Mouse (Mus musculus) MEL (cell line): ENCODE results near the gene Colq. TPM values are rescaled to one million over a fixed set of nuclear protein-coding genes. Genes with fewer than 3 reads are reported as not detected.

ENCODE experiments used
- DNase-seq: peaks from one replicate; pipeline ENCODE4 v3.0.0; 2011; ENCODE audit warnings: low read depth, low spot score
- H3K27ac ChIP-seq: 2 replicates; pipeline ENCODE4 v1.5.1; 2012; ENCODE audit warnings: low read depth, mild to moderate bottlenecking, control low read depth, low read length, moderate library complexity; ENCODE audit not compliant: control insufficient read depth
- H3K27me3 ChIP-seq, 2 experiments: fragments of 150-350 bp in 1 of 2; sonication (generic) in 1 of 2; 2 replicates each; pipeline ENCODE4 v1.6.1; 2012; ENCODE audit warnings: low read length in 2 of 2, mild to moderate bottlenecking in 2 of 2, improper control_type of control experiment in 1 of 2, moderate library complexity in 1 of 2; ENCODE audit not compliant: insufficient read depth in 2 of 2, control insufficient read depth in 1 of 2
- H3K36me3 ChIP-seq, 2 experiments: 2 replicates each; pipeline ENCODE4 v1.6.1; 2012 to 2014; ENCODE audit warnings: low read length in 2 of 2, improper control_type of control experiment in 1 of 2, inconsistent platforms in 1 of 2, mild to moderate bottlenecking in 1 of 2; ENCODE audit not compliant: insufficient read depth in 2 of 2, control insufficient read depth in 1 of 2
- H3K4me1 ChIP-seq, 2 experiments: fragments of 150-350 bp in 1 of 2; sonication (generic) in 1 of 2; 2 replicates each; pipeline ENCODE4 v1.6.1; 2012; ENCODE audit warnings: low read length in 2 of 2, improper control_type of control experiment in 1 of 2, mild to moderate bottlenecking in 1 of 2; ENCODE audit not compliant: insufficient read depth in 2 of 2, control insufficient read depth in 1 of 2
- H3K4me3 ChIP-seq, 2 experiments: fragments of 150-350 bp in 1 of 2; sonication (generic) in 1 of 2; 2 replicates each; pipeline ENCODE4 v1.5.1; 2012; ENCODE audit warnings: low read depth in 2 of 2, low read length in 2 of 2, mild to moderate bottlenecking in 2 of 2, moderate library complexity in 2 of 2, control low read depth in 1 of 2, improper control_type of control experiment in 1 of 2; ENCODE audit not compliant: control insufficient read depth in 1 of 2, insufficient read depth in 1 of 2
- H3K79me2 ChIP-seq: 2 replicates; pipeline ENCODE4 v1.6.1; 2012; ENCODE audit warnings: mild to moderate bottlenecking, low read length, moderate library complexity; ENCODE audit not compliant: control insufficient read depth, poor library complexity, insufficient read depth
- H3K9ac ChIP-seq: 2 replicates; pipeline ENCODE4 v1.6.1; 2012; ENCODE audit warnings: low read depth, mild to moderate bottlenecking, control low read depth, low read length, moderate library complexity; ENCODE audit not compliant: control insufficient read depth, poor library complexity, severe bottlenecking
- H3K9me3 ChIP-seq: fragments of 150-350 bp; sonication (generic); replicated peaks from 2 replicates; pipeline ENCODE4 v1.6.1; 2012; ENCODE audit warnings: mild to moderate bottlenecking, low read length, improper control_type of control experiment, moderate library complexity; ENCODE audit not compliant: insufficient read depth
- CHD2 ChIP-seq: IDR thresholded peaks from 2 replicates; pipeline ENCODE4 v1.6.1; 2011; ENCODE audit warnings: low read length, improper control_type of control experiment
- CTCF ChIP-seq, 3 experiments: IDR thresholded peaks in 2 of 3; conservative IDR thresholded peaks in 1 of 3; 2 replicates each; pipeline ENCODE4 v1.5.1; 2011 to 2012; ENCODE audit warnings: low read length in 3 of 3, low read depth in 2 of 3, mild to moderate bottlenecking in 2 of 3, improper control_type of control experiment in 1 of 3, inconsistent platforms in 1 of 3, mixed read lengths in 1 of 3, moderate library complexity in 1 of 3; ENCODE audit not compliant: control insufficient read depth in 1 of 3, insufficient read depth in 1 of 3, poor library complexity in 1 of 3, severe bottlenecking in 1 of 3
- ETS1 ChIP-seq: IDR thresholded peaks from 2 replicates; pipeline ENCODE4 v1.6.1; 2012; ENCODE audit warnings: low read depth, mild to moderate bottlenecking, inconsistent platforms, low read length, improper control_type of control experiment, moderate library complexity
- GABPA ChIP-seq: IDR thresholded peaks from 2 replicates; pipeline ENCODE4 v1.6.1; 2012; ENCODE audit warnings: low read depth, mild to moderate bottlenecking, inconsistent platforms, low read length, improper control_type of control experiment, moderate library complexity
- HCFC1 ChIP-seq: IDR thresholded peaks from 2 replicates; pipeline ENCODE4 v1.6.1; 2012; ENCODE audit warnings: low read depth, mild to moderate bottlenecking, inconsistent platforms, low read length, improper control_type of control experiment, moderate library complexity
- MAFK ChIP-seq: IDR thresholded peaks from 2 replicates; pipeline ENCODE4 v1.6.1; 2011; ENCODE audit warnings: low read depth, mild to moderate bottlenecking, low read length, improper control_type of control experiment, borderline replicate concordance
- MAX ChIP-seq: IDR thresholded peaks from 2 replicates; pipeline ENCODE4 v1.6.1; 2011; ENCODE audit warnings: low read length, improper control_type of control experiment
- MAZ ChIP-seq: IDR thresholded peaks from 2 replicates; pipeline ENCODE4 v1.6.1; 2012; ENCODE audit warnings: low read depth, mild to moderate bottlenecking, inconsistent platforms, low read length, improper control_type of control experiment
- MEF2A ChIP-seq: IDR thresholded peaks from 2 replicates; pipeline ENCODE4 v1.6.1; 2014; ENCODE audit warnings: low read depth, mild to moderate bottlenecking, inconsistent platforms, low read length, improper control_type of control experiment; ENCODE audit not compliant: poor library complexity, insufficient replicate concordance, severe bottlenecking; ENCODE audit errors: extremely low read depth
- MYB ChIP-seq: IDR thresholded peaks from 2 replicates; pipeline ENCODE4 v1.6.1; 2011; ENCODE audit warnings: mild to moderate bottlenecking, low read depth, low read length, improper control_type of control experiment
- MYC ChIP-seq: IDR thresholded peaks from 2 replicates; pipeline ENCODE4 v1.6.1; 2011; ENCODE audit warnings: low read depth, mild to moderate bottlenecking, low read length, improper control_type of control experiment, moderate library complexity
- NRF1 ChIP-seq: IDR thresholded peaks from 2 replicates; pipeline ENCODE4 v1.6.1; 2014; ENCODE audit warnings: low read depth, mild to moderate bottlenecking, inconsistent platforms, low read length, improper control_type of control experiment, moderate library complexity; ENCODE audit not compliant: poor library complexity, insufficient read depth, severe bottlenecking
- POLR2A ChIP-seq, 2 experiments: IDR thresholded peaks; 2 replicates each; pipeline ENCODE4 v1.6.1; 2011 to 2012; ENCODE audit warnings: low read length in 2 of 2, mild to moderate bottlenecking in 2 of 2, control low read depth in 1 of 2, improper control_type of control experiment in 1 of 2, low read depth in 1 of 2, moderate library complexity in 1 of 2; ENCODE audit not compliant: control insufficient read depth in 1 of 2, insufficient read depth in 1 of 2, poor library complexity in 1 of 2
- SIN3A ChIP-seq: IDR thresholded peaks from 2 replicates; pipeline ENCODE4 v1.6.1; 2012; ENCODE audit warnings: low read length, improper control_type of control experiment, inconsistent platforms
- SMC3 ChIP-seq: IDR thresholded peaks from 2 replicates; pipeline ENCODE4 v1.6.1; 2011; ENCODE audit warnings: low read depth, low read length, improper control_type of control experiment
- UBTF ChIP-seq: IDR thresholded peaks from 2 replicates; pipeline ENCODE4 v1.6.1; 2012; ENCODE audit warnings: low read depth, mild to moderate bottlenecking, inconsistent platforms, low read length, improper control_type of control experiment, moderate library complexity, borderline replicate concordance; ENCODE audit not compliant: insufficient read depth
- ZC3H11A ChIP-seq: IDR thresholded peaks from 2 replicates; pipeline ENCODE4 v1.6.1; 2012; ENCODE audit warnings: low read depth, mild to moderate bottlenecking, inconsistent platforms, low read length, improper control_type of control experiment
- ZMIZ1 ChIP-seq: IDR thresholded peaks from 2 replicates; pipeline ENCODE4 v1.6.1; 2012; ENCODE audit warnings: low read depth, mild to moderate bottlenecking, inconsistent platforms, low read length, improper control_type of control experiment, moderate library complexity
- polyA plus RNA-seq, 2 experiments: library from polyadenylated mRNA; stranded (reverse) in 1 of 2; unstranded in 1 of 2; fragments of >175 nt in 1 of 2; fragments of >200 nt in 1 of 2; gene quantifications; 2 replicates each; pipeline versions ENCODE4 v1.2.1 to v1.2.4; 2012; ENCODE audit warnings: low replicate concordance in 2 of 2, low read depth in 1 of 2; ENCODE audit not compliant: insufficient read length in 2 of 2, insufficient read depth in 1 of 2, missing spikeins in 1 of 2
- total RNA-seq: library from RNA; depleted of rRNA; stranded (reverse); fragments of 300-350 nt; gene quantifications from 2 replicates; pipeline ENCODE4 v1.2.3, GENCODE M21; 2012

Colq gene
- total and polyA plus RNA-seq, 3 experiments: not detected

GRCm38 (mm10) chr14:31531506-31532148, 59.5 kb downstream of the Colq start:
- H3K9ac ChIP-seq: no peak overlapping the region
- 0 out of 4 replicates have a peak, but pooled peaks cover 0 to 3% of the 10 kb centered on the region in 2 experiments for H3K4me1 ChIP-seq
- H3K4me3 ChIP-seq: no peak overlapping the region
- H3K79me2 ChIP-seq: no peaks in the 10 kb centered on the region
- DNase-seq: no peak
- no peak for TF ChIP-seq CHD2
- TF ChIP-seq SIN3A: no peak
- no peak for TF ChIP-seq MYB
- TF ChIP-seq GABPA: no peak
- TF ChIP-seq CTCF (IDR thresholded peaks at IDR 0.05 in 2 of 3, conservative IDR thresholded peaks at IDR 0.05 in 1 of 3; ENCODE audit: control insufficient read depth in 1 of 3, insufficient read depth in 1 of 3, low read depth in 2 of 3, low read length in 3 of 3, poor library complexity in 1 of 3, severe bottlenecking in 1 of 3): no peak
- TF ChIP-seq ZMIZ1: no peak
- TF ChIP-seq HCFC1: no peak
- no peak for TF ChIP-seq MAZ
- TF ChIP-seq ETS1: no peak
- H3K9me3 ChIP-seq: no peaks in the 10 kb centered on the region
- H3K27ac ChIP-seq: no peak overlapping the region
- H3K36me3 ChIP-seq: no peaks in the 10 kb centered on the region
- H3K27me3 ChIP-seq: peaks cover 0 to 1% of the 10 kb centered on the region in 2 experiments; a peak in 2 of 4 replicates

GRCm38 (mm10) chr14:31530847-31531246, 60.3 kb downstream of the Colq start:
- H3K9me3 ChIP-seq: no peaks in the 10 kb centered on the region
- DNase-seq: no peak
- 0 out of 4 replicates have a peak, but pooled peaks cover 0 to 3% of the 10 kb centered on the region in 2 experiments for H3K4me1 ChIP-seq
- no peak overlapping the region for H3K4me3 ChIP-seq
- no peak overlapping the region for H3K27ac ChIP-seq
- H3K79me2 ChIP-seq: no peaks in the 10 kb centered on the region
- no peak overlapping the region for H3K9ac ChIP-seq
- TF ChIP-seq MYC (no peak), MAX (no peak), ZMIZ1 (no peak), UBTF (no peak), CTCF (IDR thresholded peaks at IDR 0.05 in 2 of 3, conservative IDR thresholded peaks at IDR 0.05 in 1 of 3; ENCODE audit: control insufficient read depth in 1 of 3, insufficient read depth in 1 of 3, low read depth in 2 of 3, low read length in 3 of 3, poor library complexity in 1 of 3, severe bottlenecking in 1 of 3) (no peak), NRF1 (no peak), MAFK (no peak), SMC3 (no peak), POLR2A (IDR thresholded peaks at IDR 0.05; ENCODE audit: control insufficient read depth in 1 of 2, insufficient read depth in 1 of 2, low read depth in 1 of 2, low read length in 2 of 2, poor library complexity in 1 of 2) (no peak), MEF2A (no peak), ZC3H11A (no peak)
- H3K27me3 ChIP-seq: no peaks in the 10 kb centered on the region; a peak in 2 of 4 replicates
- H3K36me3 ChIP-seq: no peaks in the 10 kb centered on the region
